Mouse (Mus musculus): Measurements from ENCODE around the gene Ripor2.

Gene Ripor2

GRCm38 (mm10) chr13:24710968-24711367 lies 129.0 kb downstream of the Ripor2 start:
- in situ Hi-C loops (cut with MboI, MseI), result loop anchor here (10.0 kb wide), 1 partner anchor 214 kb away; no protein-coding TSS in a partner anchor

DNA sequence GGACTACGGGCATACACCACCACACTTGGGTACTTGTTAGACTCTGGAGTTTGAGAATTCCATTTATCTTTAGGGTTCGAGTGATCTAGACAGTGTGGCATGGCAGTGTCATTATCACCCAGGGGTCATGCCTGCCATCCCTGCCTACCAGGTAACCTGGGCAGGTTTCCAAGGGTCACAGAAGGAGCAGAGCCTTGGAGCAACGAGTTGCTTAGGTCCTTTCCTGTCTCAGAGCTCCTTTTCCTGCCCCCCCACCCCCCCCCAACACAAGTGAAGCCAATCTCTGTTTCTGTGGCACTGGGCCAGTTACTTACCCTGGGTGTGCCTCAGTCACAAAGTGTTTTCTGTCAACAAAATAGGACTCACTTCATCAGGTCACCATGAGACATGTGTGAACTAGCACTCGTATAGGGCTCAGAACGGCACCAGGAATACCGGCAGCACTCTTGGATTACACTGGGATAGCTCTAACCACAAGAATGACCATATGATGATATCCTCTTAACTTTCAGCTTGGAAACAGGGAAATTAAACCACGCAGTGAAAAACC lies 130.7 kb downstream of the Ripor2 start:
- in situ Hi-C loops (cut with MboI, MseI), result loop anchor here (10.0 kb wide), 1 partner anchor 212 kb away; no protein-coding TSS in a partner anchor

- in situ Hi-C loops (cut with MboI, MseI), result loop anchor here (10.0 kb wide), 1 partner anchor 211 kb away; no protein-coding TSS in a partner anchor
These were observed 131.5 kb downstream of the Ripor2 start for GRCm38 (mm10) chr13:24713434-24714000.

DNA sequence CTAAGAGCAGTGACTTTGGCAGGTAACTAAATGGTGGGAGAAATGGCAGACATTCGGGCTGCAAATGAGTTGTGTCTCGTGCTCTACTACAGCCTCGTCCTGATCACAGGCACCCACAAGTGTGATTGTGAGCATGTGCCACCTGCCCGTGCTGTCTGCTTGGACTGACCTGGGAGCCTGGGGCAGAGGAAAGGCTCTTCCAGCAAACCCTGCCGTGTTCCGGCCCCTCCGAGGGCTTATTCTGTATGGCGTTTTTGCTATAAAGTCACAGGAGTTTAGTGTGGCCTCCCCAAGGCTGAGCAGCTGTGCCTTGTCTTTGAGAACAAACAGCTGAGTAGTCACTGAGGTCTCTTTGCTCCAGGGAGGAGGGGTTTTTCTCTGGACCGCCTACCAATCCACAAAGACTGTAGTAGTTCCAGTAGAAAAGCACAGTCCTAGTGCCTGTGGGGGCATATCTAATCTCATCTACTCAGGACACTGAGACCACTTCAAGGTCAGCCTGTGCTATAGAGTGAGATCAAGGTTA lies 132.4 kb downstream of the Ripor2 start:
- in situ Hi-C loops (cut with MboI, MseI), result loop anchor here (10.0 kb wide), 1 partner anchor 210 kb away; no protein-coding TSS in a partner anchor

DNA sequence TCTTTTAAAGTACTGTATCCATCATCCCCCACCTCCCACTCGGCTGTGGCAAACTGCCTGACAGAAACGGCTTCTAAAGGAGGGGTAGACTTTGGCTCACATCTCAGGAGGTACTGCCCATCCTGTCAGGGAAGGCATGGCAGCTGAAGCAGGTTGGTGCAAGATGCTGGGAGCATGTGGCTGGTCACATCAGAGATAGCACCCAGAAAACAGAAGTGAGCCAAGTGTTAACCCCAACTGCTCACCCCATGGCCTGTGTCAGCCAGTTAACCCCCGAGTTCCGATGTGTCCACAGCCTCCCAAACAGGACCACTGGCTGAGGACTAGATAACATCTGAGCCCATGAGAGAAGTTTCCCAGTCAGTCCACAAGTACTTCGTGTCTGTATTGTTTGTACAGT lies 133.6 kb downstream of the Ripor2 start:
- in situ Hi-C loops (cut with MboI, MseI), result loop anchor here (10.0 kb wide), 1 partner anchor 209 kb away; no protein-coding TSS in a partner anchor

DNA sequence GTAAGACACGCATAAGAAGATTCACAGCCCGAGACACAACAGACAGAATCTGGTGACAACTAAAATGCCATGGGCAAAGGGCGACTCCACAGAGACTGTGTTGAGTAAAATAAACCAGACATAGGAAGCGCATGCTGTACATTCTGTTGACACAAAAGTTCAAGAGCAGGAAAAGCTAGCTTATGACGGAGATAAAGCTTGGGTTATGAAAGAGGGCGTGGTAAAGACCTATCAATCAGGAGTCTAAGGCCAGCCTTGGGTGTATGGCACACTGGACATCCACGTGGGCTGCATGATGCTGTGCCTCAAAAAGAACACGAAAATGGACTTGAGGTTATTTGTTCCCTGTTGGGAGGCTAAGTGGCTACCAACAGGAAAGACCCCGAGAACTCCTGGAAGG lies 134.5 kb downstream of the Ripor2 start:
- in situ Hi-C loops (cut with MboI, MseI), result loop anchor here (10.0 kb wide), 1 partner anchor 208 kb away; no protein-coding TSS in a partner anchor

GRCm38 (mm10) chr13:24717677-24718076 lies 135.7 kb downstream of the Ripor2 start:
- in situ Hi-C loops (cut with MboI, MseI), result loop anchor here (10.0 kb wide), 1 partner anchor 207 kb away; no protein-coding TSS in a partner anchor

DNA sequence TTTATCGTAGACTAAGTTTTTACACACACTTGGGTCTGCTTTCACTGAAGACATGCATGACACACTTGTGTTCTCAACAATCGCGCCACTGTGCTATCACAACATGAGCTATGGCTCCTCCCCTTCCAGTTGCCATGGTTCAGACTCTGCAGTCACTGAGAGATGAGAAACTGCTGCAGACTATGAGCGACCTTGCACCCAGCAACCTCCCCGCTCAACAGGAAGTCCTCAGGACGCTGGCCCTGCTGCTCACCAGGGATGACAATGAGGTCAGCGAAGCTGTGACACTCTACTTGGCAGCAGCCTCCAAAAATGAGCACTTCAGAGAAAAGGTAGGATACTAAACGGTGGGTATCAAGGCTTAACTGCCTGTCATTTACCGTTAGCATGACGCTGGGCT lies 139.5 kb downstream of the Ripor2 start:
- in situ Hi-C loops (cut with MboI, MseI), result no loop called here

DNA sequence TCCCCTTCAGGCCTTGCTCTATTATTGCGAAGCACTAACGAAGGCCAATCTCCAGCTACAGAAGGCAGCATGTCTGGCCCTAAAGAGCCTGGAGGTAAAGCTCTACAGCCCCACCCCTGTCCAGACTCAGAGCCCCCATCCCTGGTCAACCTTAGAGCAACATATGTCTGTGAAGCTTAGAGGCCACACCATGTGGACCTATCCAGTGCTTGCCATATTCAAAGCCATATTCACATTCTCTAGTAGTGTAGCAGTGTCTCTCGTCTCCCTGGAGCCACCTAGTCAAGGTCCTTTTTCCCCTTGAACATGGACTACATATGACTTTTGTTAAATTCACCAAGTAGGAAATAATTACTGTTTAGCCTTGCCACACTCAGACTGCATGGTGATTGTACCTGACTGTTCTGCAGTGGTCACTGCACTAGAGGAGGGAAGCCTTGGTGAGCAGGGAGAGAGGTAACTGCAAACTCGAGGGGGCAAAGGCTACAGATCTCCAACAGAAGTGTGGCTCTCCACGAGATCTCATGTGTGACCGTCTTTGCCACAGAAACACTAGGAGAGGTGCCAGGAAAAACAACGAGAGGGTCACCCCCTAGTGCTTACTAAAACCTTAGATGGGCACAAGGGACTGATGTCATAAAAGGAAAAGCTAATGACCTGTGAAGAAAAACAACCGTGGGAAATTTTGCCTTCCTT lies 141.9 kb downstream of the Ripor2 start:
- in situ Hi-C loops (cut with MboI, MseI), result no loop called here

DNA sequence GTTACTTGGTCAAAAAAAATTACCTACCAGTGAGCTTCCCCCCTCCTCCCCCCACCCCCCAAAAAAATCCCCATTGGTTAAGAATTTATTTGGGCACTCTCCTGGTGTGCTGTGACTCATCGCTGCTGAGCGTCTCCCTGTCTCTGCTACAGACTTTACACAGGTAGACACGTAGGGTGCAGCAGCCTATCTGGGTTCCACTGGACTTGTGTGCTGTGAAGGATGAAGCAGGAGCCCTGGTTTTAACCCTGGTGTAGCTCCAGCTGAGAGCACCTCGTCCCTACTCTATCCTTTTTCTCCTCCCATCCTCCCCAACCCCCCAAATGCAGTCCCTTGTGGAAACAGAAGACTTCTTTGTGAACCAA lies 142.4 kb downstream of the Ripor2 start:
- in situ Hi-C loops (cut with MboI, MseI), result no loop called here

- in situ Hi-C loops (cut with MboI, MseI), result no loop called here
These were observed 147.1 kb downstream of the Ripor2 start for GRCm38 (mm10) chr13:24729128-24729527.

DNA sequence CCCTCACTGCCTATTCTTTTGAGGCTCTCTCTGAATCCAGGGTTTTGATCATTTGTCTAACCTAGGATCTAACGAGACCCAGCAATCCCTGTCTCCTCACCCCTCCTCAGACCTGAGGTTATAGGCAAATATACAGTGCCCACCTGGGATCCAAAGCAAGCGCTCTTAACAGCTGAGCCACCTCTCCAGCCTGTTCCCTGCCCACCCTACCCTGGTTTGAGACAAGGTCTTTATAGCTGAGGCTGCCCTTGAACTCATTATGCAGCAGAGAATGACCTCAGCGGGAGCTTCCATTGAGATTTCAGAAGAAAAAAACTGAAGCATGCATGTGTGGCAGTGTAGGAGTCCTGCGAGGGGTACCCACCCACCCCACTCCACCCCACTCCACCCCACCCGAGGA lies 152.5 kb downstream of the Ripor2 start:
- in situ Hi-C loops (cut with MboI, MseI), result no loop called here

GRCm38 (mm10) chr13:24735608-24736131 lies 153.7 kb downstream of the Ripor2 start:
- in situ Hi-C loops (cut with MboI, MseI), result no loop called here

GRCm38 (mm10) chr13:24741028-24741427 lies 159.0 kb downstream of the Ripor2 start, which contains the start of gene Armh2:
Gene Armh2, plus strand, starts transcription at chr13:24741232.
- in situ Hi-C loops (cut with MboI, MseI), result loop anchor here (5.0 to 10.0 kb wide), 2 partner anchors 39 to 184 kb away; no protein-coding TSS in a partner anchor

GRCm38 (mm10) chr13:24747823-24748222 lies 165.8 kb downstream of the Ripor2 start:
- in situ Hi-C loops (cut with MboI, MseI), result loop anchor here (10.0 kb wide), 1 partner anchor 177 kb away; no protein-coding TSS in a partner anchor

GRCm38 (mm10) chr13:24750807-24751206 lies 168.8 kb downstream of the Ripor2 start:
- in situ Hi-C loops (cut with MboI, MseI), result no loop called here

- in situ Hi-C loops (cut with MboI, MseI), result no loop called here
These were observed 169.4 kb downstream of the Ripor2 start for GRCm38 (mm10) chr13:24751396-24751795.

GRCm38 (mm10) chr13:24756756-24757155 lies 174.8 kb downstream of the Ripor2 start:
- in situ Hi-C loops (cut with MboI, MseI), result loop anchor here (5.0 kb wide), 1 partner anchor 51 kb away; no protein-coding TSS in a partner anchor

DNA sequence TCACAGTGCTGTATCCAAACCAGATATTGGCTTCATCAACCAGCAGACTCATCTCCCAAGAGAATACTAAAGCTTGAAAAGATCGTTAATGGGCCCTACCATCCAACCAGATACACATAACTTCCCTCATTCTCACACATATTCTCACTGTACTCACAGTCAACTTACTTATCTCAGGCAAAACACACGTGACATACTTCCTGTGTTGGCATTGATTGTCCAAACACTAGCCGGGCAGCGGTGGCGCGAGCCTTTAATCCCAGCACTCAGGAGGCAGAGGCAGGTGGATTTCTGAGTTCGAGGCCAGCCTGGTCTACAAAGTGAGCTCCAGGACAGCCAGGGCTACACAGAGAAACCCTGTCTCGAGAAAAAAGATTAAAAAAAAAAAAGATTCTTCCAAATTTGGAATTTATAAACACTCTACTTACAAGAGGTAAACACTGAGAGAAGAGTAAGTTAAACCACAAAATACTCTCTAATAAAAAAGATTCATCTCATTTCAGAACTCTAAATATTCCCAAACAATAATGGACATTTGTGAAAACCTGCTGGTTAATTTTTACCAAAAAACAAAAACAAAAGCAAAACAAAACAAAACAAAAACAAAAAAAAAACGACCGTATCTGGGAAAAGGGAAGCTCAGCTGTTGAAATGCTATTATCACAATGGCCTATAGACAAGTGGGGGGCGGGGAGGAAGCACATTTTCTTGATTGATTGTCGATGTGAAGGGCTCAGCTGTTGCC lies 176.0 kb downstream of the Ripor2 start:
- in situ Hi-C loops (cut with MboI, MseI), result loop anchor here (5.0 kb wide), 1 partner anchor 49 kb away; no protein-coding TSS in a partner anchor

DNA sequence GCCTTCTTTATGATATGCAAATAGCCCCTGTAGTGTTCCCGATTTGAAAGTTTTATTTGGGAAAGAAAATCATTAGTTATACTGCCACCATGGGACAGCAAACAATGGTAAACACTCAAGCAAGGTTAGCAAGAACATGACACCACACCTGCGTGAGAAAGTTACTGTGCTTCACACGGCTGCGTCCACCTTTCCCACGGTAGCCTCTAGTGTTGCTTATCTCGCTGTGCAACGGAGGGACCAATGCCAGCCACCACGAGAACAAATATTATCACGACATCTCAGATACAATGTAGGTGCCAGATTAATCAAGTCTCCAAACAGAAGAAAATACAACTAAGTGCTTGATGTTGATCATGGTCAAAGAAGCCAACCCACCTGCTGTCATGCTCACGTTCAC lies 177.5 kb downstream of the Ripor2 start:
- in situ Hi-C loops (cut with MboI, MseI), result loop anchor here (5.0 kb wide), 1 partner anchor 48 kb away; no protein-coding TSS in a partner anchor

DNA sequence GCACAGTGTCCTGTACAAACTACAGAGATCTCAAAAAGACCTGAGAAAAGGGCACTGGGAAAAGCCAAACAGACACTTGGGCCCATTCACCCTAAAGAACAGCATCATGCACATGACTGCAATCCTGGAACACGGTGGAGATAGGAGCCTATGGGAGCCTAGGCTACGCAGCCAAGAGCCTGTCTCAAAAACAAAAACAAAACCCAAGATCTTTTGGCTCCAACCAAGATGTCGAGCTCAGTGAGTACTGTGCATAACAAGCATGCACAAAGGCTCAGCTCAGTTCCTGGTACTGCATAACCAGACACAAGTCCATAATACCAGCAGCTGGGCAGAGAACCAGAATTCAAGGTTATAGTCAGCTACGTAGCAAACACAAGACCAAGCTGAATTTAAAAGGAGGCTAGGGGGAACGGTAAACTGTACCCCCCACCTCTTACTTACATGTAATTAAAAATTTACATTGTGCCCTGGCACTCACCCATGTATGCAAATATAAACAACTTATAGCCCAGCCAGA lies 178.4 kb downstream of the Ripor2 start:
- in situ Hi-C loops (cut with MboI, MseI), result no loop called here
